17 mouse cellular contexts compared by ENCODE assay signal in genomic region chr7:3675228-3675548, GRCm38 (mm10). TPM values are rescaled to one million over a fixed set of nuclear protein-coding genes. Genes with fewer than 3 reads are reported as not detected.
DNase-seq lines count a peak whose midpoint lies in the region; ATAC-seq and TF ChIP-seq lines count a peak whose summit lies in the region.
"Had no signal": no experiment of that assay in that cellular context is flagged by ENCODE, and none has a peak within 500 bp of the region (broad histone marks: within the 10 kb centered on the region; RNA-seq: fewer than 3 reads in every experiment).

No protein-coding gene starts in this region.

- H3K9ac ChIP-seq in intestine, embryonic 16.5 days (ENCODE audit: low read depth, low read length): 0 out of 2 replicates have a peak overlapping the region, but pooled peaks have one; percentile 30
- H3K9ac ChIP-seq in intestine, postnatal 0 days (ENCODE audit: low read depth, low read length): no peak overlapping the region
- H3K9ac ChIP-seq in midbrain, embryonic 15.5 days: no peak overlapping the region
- H3K9ac ChIP-seq in midbrain, embryonic 13.5 days (replicated peaks): no peak overlapping the region
- no peak overlapping the region for H3K9ac ChIP-seq in hindbrain, postnatal 0 days (replicated peaks; ENCODE audit: low read length)
- H3K9ac ChIP-seq in midbrain, postnatal 0 days (replicated peaks; ENCODE audit: low read length, poor library complexity, severe bottlenecking): no peak overlapping the region
- H3K9ac ChIP-seq: embryonic facial prominence, embryonic 12.5 days; intestine, embryonic 15.5 days; kidney, embryonic 15.5 days; limb, embryonic 15.5 days had no signal

- H3K27me3 ChIP-seq in intestine, embryonic 16.5 days (replicated peaks; ENCODE audit: control insufficient read depth, insufficient read depth, low read length): no peaks in the 10 kb centered on the region
- H3K27me3 ChIP-seq in intestine, postnatal 0 days (replicated peaks; ENCODE audit: control insufficient read depth, insufficient read depth, low read length): no peaks in the 10 kb centered on the region
- no peaks in the 10 kb centered on the region for H3K27me3 ChIP-seq in midbrain, embryonic 15.5 days (replicated peaks)
- no peaks in the 10 kb centered on the region for H3K27me3 ChIP-seq in midbrain, embryonic 13.5 days
- no peaks in the 10 kb centered on the region for H3K27me3 ChIP-seq in hindbrain, postnatal 0 days (ENCODE audit: insufficient read depth, low read length)
- H3K27me3 ChIP-seq in midbrain, postnatal 0 days (ENCODE audit: insufficient read depth, low read length): no peaks in the 10 kb centered on the region
- H3K27me3 ChIP-seq in forebrain, embryonic 10.5 days (ENCODE audit: poor library complexity, severe bottlenecking): no peaks in the 10 kb centered on the region
- H3K27me3 ChIP-seq: CH12.LX; embryonic facial prominence, embryonic 12.5 days; intestine, embryonic 15.5 days; kidney, embryonic 15.5 days; limb, embryonic 15.5 days; Patski had no signal

- H3K27ac ChIP-seq in intestine, embryonic 16.5 days (ENCODE audit: low read length): no peak overlapping the region
- no peak overlapping the region for H3K27ac ChIP-seq in intestine, postnatal 0 days (ENCODE audit: low read depth, low read length)
- H3K27ac ChIP-seq in midbrain, embryonic 15.5 days: no peak overlapping the region
- H3K27ac ChIP-seq in midbrain, embryonic 13.5 days: no peak overlapping the region
- no peak overlapping the region for H3K27ac ChIP-seq in hindbrain, postnatal 0 days
- H3K27ac ChIP-seq in midbrain, postnatal 0 days (ENCODE audit: low read depth, low read length): no peak overlapping the region
- no peak overlapping the region for H3K27ac ChIP-seq in forebrain, embryonic 10.5 days
- H3K27ac ChIP-seq: embryonic facial prominence, embryonic 12.5 days; intestine, embryonic 15.5 days; kidney, embryonic 15.5 days; limb, embryonic 15.5 days had no signal

- no peak for ATAC-seq in intestine, embryonic 16.5 days
- ATAC-seq in intestine, postnatal 0 days: no peak
- peak; percentile 47 for ATAC-seq in midbrain, embryonic 15.5 days (replicated peaks)
- ATAC-seq in midbrain, embryonic 13.5 days: no peak; the same call in 1 of the 2 replicates
- ATAC-seq in hindbrain, postnatal 0 days: 0 out of 2 replicates have a peak, but pooled peaks have one; percentile 10
- peak; percentile 13; the same call in 1 of the 2 replicates for ATAC-seq in midbrain, postnatal 0 days (ENCODE audit: low FRiP score)

- no peak for DNase-seq in hindbrain, postnatal 0 days (ENCODE audit: low spot score)
- DNase-seq in midbrain, postnatal 0 days (ENCODE audit: low spot score): no peak
- no peak for DNase-seq in forebrain, embryonic 10.5 days (ENCODE audit: extremely low spot score, low spot score)
- DNase-seq in adrenal gland, postnatal 36 days: no peak

- no peaks in the 10 kb centered on the region for H3K9me3 ChIP-seq in intestine, embryonic 16.5 days (ENCODE audit: control insufficient read depth, low read length)
- no peaks in the 10 kb centered on the region for H3K9me3 ChIP-seq in intestine, postnatal 0 days (ENCODE audit: control insufficient read depth)
- H3K9me3 ChIP-seq in midbrain, embryonic 15.5 days: no peaks in the 10 kb centered on the region
- no peaks in the 10 kb centered on the region for H3K9me3 ChIP-seq in midbrain, embryonic 13.5 days
- H3K9me3 ChIP-seq in hindbrain, postnatal 0 days (ENCODE audit: low read length): no peaks in the 10 kb centered on the region
- H3K9me3 ChIP-seq in midbrain, postnatal 0 days (ENCODE audit: low read length): no peaks in the 10 kb centered on the region
- no peaks in the 10 kb centered on the region for H3K9me3 ChIP-seq in forebrain, embryonic 10.5 days
- H3K9me3 ChIP-seq: embryonic facial prominence, embryonic 12.5 days; G1E; intestine, embryonic 15.5 days; kidney, embryonic 15.5 days; limb, embryonic 15.5 days had no signal

- no peak overlapping the region for H3K4me2 ChIP-seq in intestine, embryonic 16.5 days (ENCODE audit: low read depth, low read length)
- H3K4me2 ChIP-seq in intestine, postnatal 0 days (replicated peaks; ENCODE audit: low read depth): no peak overlapping the region
- no peak overlapping the region for H3K4me2 ChIP-seq in midbrain, embryonic 15.5 days
- H3K4me2 ChIP-seq in midbrain, embryonic 13.5 days (replicated peaks): no peak overlapping the region
- H3K4me2 ChIP-seq in hindbrain, postnatal 0 days (ENCODE audit: low read depth, low read length): no peak overlapping the region
- H3K4me2 ChIP-seq in midbrain, postnatal 0 days (ENCODE audit: low read depth, low read length, poor library complexity, severe bottlenecking): no peak overlapping the region
- H3K4me2 ChIP-seq: embryonic facial prominence, embryonic 12.5 days; heart, embryonic 11.5 days; kidney, embryonic 15.5 days; limb, embryonic 15.5 days had no signal

- H3K4me1 ChIP-seq in intestine, embryonic 16.5 days (ENCODE audit: control insufficient read depth, insufficient read depth, low read length): peaks cover 4% of the 10 kb centered on the region; the same call in 1 of the 2 replicates
- H3K4me1 ChIP-seq in intestine, postnatal 0 days (replicated peaks; ENCODE audit: control insufficient read depth, insufficient read depth, low read length): no peaks in the 10 kb centered on the region
- no peaks in the 10 kb centered on the region for H3K4me1 ChIP-seq in midbrain, embryonic 15.5 days
- H3K4me1 ChIP-seq in midbrain, embryonic 13.5 days (replicated peaks): no peaks in the 10 kb centered on the region
- H3K4me1 ChIP-seq in hindbrain, postnatal 0 days (ENCODE audit: insufficient read depth, low read length): no peaks in the 10 kb centered on the region
- no peaks in the 10 kb centered on the region for H3K4me1 ChIP-seq in midbrain, postnatal 0 days (ENCODE audit: insufficient read depth, low read length)
- H3K4me1 ChIP-seq in forebrain, embryonic 10.5 days: no peaks in the 10 kb centered on the region
- H3K4me1 ChIP-seq: embryonic facial prominence, embryonic 12.5 days; intestine, embryonic 15.5 days; kidney, embryonic 15.5 days; limb, embryonic 15.5 days had no signal

- H3K36me3 ChIP-seq in intestine, embryonic 16.5 days (ENCODE audit: control insufficient read depth, insufficient read depth, low read length): 0 out of 2 replicates have a peak, but pooled peaks cover 2% of the 10 kb centered on the region
- H3K36me3 ChIP-seq in intestine, postnatal 0 days (ENCODE audit: control insufficient read depth, insufficient read depth): peaks cover 14% of the 10 kb centered on the region; the same call in 1 of the 2 replicates
- peaks cover 11% of the 10 kb centered on the region; the same call in 1 of the 2 replicates for H3K36me3 ChIP-seq in midbrain, embryonic 15.5 days (replicated peaks)
- H3K36me3 ChIP-seq in midbrain, embryonic 13.5 days: peaks cover 6% of the 10 kb centered on the region
- peaks cover 7% of the 10 kb centered on the region; the same call in 1 of the 2 replicates for H3K36me3 ChIP-seq in hindbrain, postnatal 0 days (ENCODE audit: insufficient read depth, low read length)
- H3K36me3 ChIP-seq in midbrain, postnatal 0 days (ENCODE audit: insufficient read depth, low read length): peaks cover 8% of the 10 kb centered on the region; the same call in 1 of the 2 replicates
- peaks cover 12% of the 10 kb centered on the region; the same call in 1 of the 2 replicates for H3K36me3 ChIP-seq in forebrain, embryonic 10.5 days (replicated peaks)

- no peak for TF ChIP-seq CTCF in intestine, postnatal 0 days (IDR thresholded peaks at IDR 0.05; ENCODE audit: low read depth)
- TF ChIP-seq CTCF in hindbrain, postnatal 0 days (IDR thresholded peaks at IDR 0.05; ENCODE audit: low read depth): no peak
- no peak for TF ChIP-seq CTCF in midbrain, postnatal 0 days (IDR thresholded peaks at IDR 0.05)

- no peak overlapping the region for H3K4me3 ChIP-seq in intestine, embryonic 16.5 days (ENCODE audit: low read length)
- no peak overlapping the region for H3K4me3 ChIP-seq in intestine, postnatal 0 days (ENCODE audit: low read depth, low read length)
- H3K4me3 ChIP-seq in midbrain, embryonic 15.5 days: no peak overlapping the region
- H3K4me3 ChIP-seq in midbrain, embryonic 13.5 days (replicated peaks): no peak overlapping the region
- no peak overlapping the region for H3K4me3 ChIP-seq in hindbrain, postnatal 0 days (ENCODE audit: low read length)
- no peak overlapping the region for H3K4me3 ChIP-seq in midbrain, postnatal 0 days (ENCODE audit: low read depth, low read length)
- no peak overlapping the region for H3K4me3 ChIP-seq in forebrain, embryonic 10.5 days
- H3K4me3 ChIP-seq: embryonic facial prominence, embryonic 12.5 days; intestine, embryonic 15.5 days; kidney, embryonic 15.5 days; limb, embryonic 15.5 days; myocyte had no signal

- 75% methylated on average over 3 of the region's 3 CpGs for WGBS in intestine, embryonic 16.5 days
- 79% methylated on average over 3 of the region's 3 CpGs for WGBS in intestine, postnatal 0 days
- WGBS in midbrain, embryonic 15.5 days: 82% methylated on average over 3 of the region's 3 CpGs
- WGBS in midbrain, embryonic 13.5 days: 89% methylated on average over 3 of the region's 3 CpGs
- WGBS in hindbrain, postnatal 0 days: 81% methylated on average over 3 of the region's 3 CpGs
- 78% methylated on average over 3 of the region's 3 CpGs for WGBS in midbrain, postnatal 0 days
- 83% methylated on average over 3 of the region's 3 CpGs for WGBS in forebrain, embryonic 10.5 days

RNA-seq across cellular contexts. Expression of gene Tmc4, which starts 2.2 kb away (rescaled TPM):
- 104 and 110 TPM in 2 replicates for polyA plus RNA-seq in intestine, embryonic 16.5 days (2015; fragmentation: Nextera tagmentation; extraction: Ambion mirVana)
- 100 TPM in 2 replicates for polyA plus RNA-seq in intestine, postnatal 0 days (2015; fragmentation: Nextera tagmentation; extraction: Ambion mirVana)
- polyA plus RNA-seq in midbrain, embryonic 15.5 days (2015; fragmentation: Nextera tagmentation; extraction: Ambion mirVana): 6.2 and 6.7 TPM in 2 replicates
- polyA plus RNA-seq in midbrain, embryonic 13.5 days (2015; fragmentation: Nextera tagmentation; extraction: Ambion mirVana): 4.0 and 4.3 TPM in 2 replicates
- total RNA-seq in hindbrain, postnatal 0 days (2014; rRNA removed): 3.5 and 4.2 TPM in 2 replicates
- 3.5 and 4.4 TPM in 2 replicates for polyA plus RNA-seq in hindbrain, postnatal 0 days (2015; fragmentation: Nextera tagmentation; extraction: Ambion mirVana)
- total RNA-seq in midbrain, postnatal 0 days (2014; rRNA removed): 4.0 and 8.2 TPM in 2 replicates
- polyA plus RNA-seq in midbrain, postnatal 0 days (2015; fragmentation: Nextera tagmentation; extraction: Ambion mirVana): 3.7 and 4.2 TPM in 2 replicates
- 3.3 and 4.1 TPM in 2 replicates for polyA plus RNA-seq in forebrain, embryonic 10.5 days (2016; fragmentation: Nextera tagmentation; extraction: Ambion mirVana)
- total RNA-seq in adrenal gland, postnatal 36 days (2021): 10 to 100 TPM in 1 of 2 experiments, 1 to 10 TPM in 1; 8.7 to 11.6 TPM

RNA-seq across cellular contexts. Expression of gene Leng1, which starts 9.5 kb away (rescaled TPM):
- polyA plus RNA-seq in intestine, embryonic 16.5 days (2015; fragmentation: Nextera tagmentation; extraction: Ambion mirVana): 16.8 and 17.3 TPM in 2 replicates
- 10.1 and 11.2 TPM in 2 replicates for polyA plus RNA-seq in intestine, postnatal 0 days (2015; fragmentation: Nextera tagmentation; extraction: Ambion mirVana)
- polyA plus RNA-seq in midbrain, embryonic 15.5 days (2015; fragmentation: Nextera tagmentation; extraction: Ambion mirVana): 13.7 and 15.6 TPM in 2 replicates
- polyA plus RNA-seq in midbrain, embryonic 13.5 days (2015; fragmentation: Nextera tagmentation; extraction: Ambion mirVana): 16.5 and 16.8 TPM in 2 replicates
- 2.2 and 3.6 TPM in 2 replicates for total RNA-seq in hindbrain, postnatal 0 days (2014; rRNA removed)
- polyA plus RNA-seq in hindbrain, postnatal 0 days (2015; fragmentation: Nextera tagmentation; extraction: Ambion mirVana): 10.9 and 13.2 TPM in 2 replicates
- 5.2 and 7.2 TPM in 2 replicates for total RNA-seq in midbrain, postnatal 0 days (2014; rRNA removed)
- polyA plus RNA-seq in midbrain, postnatal 0 days (2015; fragmentation: Nextera tagmentation; extraction: Ambion mirVana): 11.2 and 12.1 TPM in 2 replicates
- polyA plus RNA-seq in forebrain, embryonic 10.5 days (2016; fragmentation: Nextera tagmentation; extraction: Ambion mirVana): 14.6 and 15.4 TPM in 2 replicates
- 10 to 100 TPM; 14.0 to 15.0 TPM for total RNA-seq in adrenal gland, postnatal 36 days (2021)

RNA-seq across cellular contexts. Expression of gene Tsen34, which starts 17.5 kb away (rescaled TPM):
- 191 and 208 TPM in 2 replicates for polyA plus RNA-seq in intestine, embryonic 16.5 days (2015; fragmentation: Nextera tagmentation; extraction: Ambion mirVana)
- 123 and 129 TPM in 2 replicates for polyA plus RNA-seq in intestine, postnatal 0 days (2015; fragmentation: Nextera tagmentation; extraction: Ambion mirVana)
- polyA plus RNA-seq in midbrain, embryonic 15.5 days (2015; fragmentation: Nextera tagmentation; extraction: Ambion mirVana): 301 and 329 TPM in 2 replicates
- polyA plus RNA-seq in midbrain, embryonic 13.5 days (2015; fragmentation: Nextera tagmentation; extraction: Ambion mirVana): 205 and 225 TPM in 2 replicates
- total RNA-seq in hindbrain, postnatal 0 days (2014; rRNA removed): 408 and 417 TPM in 2 replicates
- 254 and 255 TPM in 2 replicates for polyA plus RNA-seq in hindbrain, postnatal 0 days (2015; fragmentation: Nextera tagmentation; extraction: Ambion mirVana)
- total RNA-seq in midbrain, postnatal 0 days (2014; rRNA removed): 329 and 396 TPM in 2 replicates
- 260 and 263 TPM in 2 replicates for polyA plus RNA-seq in midbrain, postnatal 0 days (2015; fragmentation: Nextera tagmentation; extraction: Ambion mirVana)
- polyA plus RNA-seq in forebrain, embryonic 10.5 days (2016; fragmentation: Nextera tagmentation; extraction: Ambion mirVana): 286 and 298 TPM in 2 replicates
- total RNA-seq in adrenal gland, postnatal 36 days (2021): 100 to 1,000 TPM in 1 of 2 experiments, 10 to 100 TPM in 1; 99.5 to 113 TPM

RNA-seq across cellular contexts. Expression of gene Mboat7, which starts 18.1 kb away (rescaled TPM):
- polyA plus RNA-seq in intestine, embryonic 16.5 days (2015; fragmentation: Nextera tagmentation; extraction: Ambion mirVana): 54.8 and 60.7 TPM in 2 replicates
- 28.4 and 29.6 TPM in 2 replicates for polyA plus RNA-seq in intestine, postnatal 0 days (2015; fragmentation: Nextera tagmentation; extraction: Ambion mirVana)
- 103 and 110 TPM in 2 replicates for polyA plus RNA-seq in midbrain, embryonic 15.5 days (2015; fragmentation: Nextera tagmentation; extraction: Ambion mirVana)
- 53.4 and 54.5 TPM in 2 replicates for polyA plus RNA-seq in midbrain, embryonic 13.5 days (2015; fragmentation: Nextera tagmentation; extraction: Ambion mirVana)
- total RNA-seq in hindbrain, postnatal 0 days (2014; rRNA removed): 212 and 229 TPM in 2 replicates
- 117 and 119 TPM in 2 replicates for polyA plus RNA-seq in hindbrain, postnatal 0 days (2015; fragmentation: Nextera tagmentation; extraction: Ambion mirVana)
- 219 and 252 TPM in 2 replicates for total RNA-seq in midbrain, postnatal 0 days (2014; rRNA removed)
- 134 and 141 TPM in 2 replicates for polyA plus RNA-seq in midbrain, postnatal 0 days (2015; fragmentation: Nextera tagmentation; extraction: Ambion mirVana)
- polyA plus RNA-seq in forebrain, embryonic 10.5 days (2016; fragmentation: Nextera tagmentation; extraction: Ambion mirVana): 37.5 and 40.9 TPM in 2 replicates
- total RNA-seq in adrenal gland, postnatal 36 days (2021): 10 to 100 TPM; 62.4 to 66.6 TPM

RNA-seq across cellular contexts. Expression of gene Rps9, which starts 28.6 kb away (rescaled TPM):
- 1,268 and 1,365 TPM in 2 replicates for polyA plus RNA-seq in intestine, embryonic 16.5 days (2015; fragmentation: Nextera tagmentation; extraction: Ambion mirVana)
- 791 and 834 TPM in 2 replicates for polyA plus RNA-seq in intestine, postnatal 0 days (2015; fragmentation: Nextera tagmentation; extraction: Ambion mirVana)
- polyA plus RNA-seq in midbrain, embryonic 15.5 days (2015; fragmentation: Nextera tagmentation; extraction: Ambion mirVana): 701 and 709 TPM in 2 replicates
- polyA plus RNA-seq in midbrain, embryonic 13.5 days (2015; fragmentation: Nextera tagmentation; extraction: Ambion mirVana): 994 and 1,009 TPM in 2 replicates
- 545 and 569 TPM in 2 replicates for total RNA-seq in hindbrain, postnatal 0 days (2014; rRNA removed)
- 743 and 752 TPM in 2 replicates for polyA plus RNA-seq in hindbrain, postnatal 0 days (2015; fragmentation: Nextera tagmentation; extraction: Ambion mirVana)
- total RNA-seq in midbrain, postnatal 0 days (2014; rRNA removed): 733 and 742 TPM in 2 replicates
- polyA plus RNA-seq in midbrain, postnatal 0 days (2015; fragmentation: Nextera tagmentation; extraction: Ambion mirVana): 638 and 663 TPM in 2 replicates
- polyA plus RNA-seq in forebrain, embryonic 10.5 days (2016; fragmentation: Nextera tagmentation; extraction: Ambion mirVana): 1,434 and 1,436 TPM in 2 replicates
- total RNA-seq in adrenal gland, postnatal 36 days (2021): 1,000 to 10,000 TPM; 1,002 to 1,021 TPM

Comparison
In these comparisons a context has a peak if more than half of its experiments do, and no peak if none do; other contexts are left out.
1. ATAC-seq: peak in midbrain, embryonic 15.5 days (single experiment), hindbrain, postnatal 0 days (single experiment) and midbrain, postnatal 0 days (single experiment); none in intestine, embryonic 16.5 days (single experiment), intestine, postnatal 0 days (single experiment) and midbrain, embryonic 13.5 days (single experiment).
2. RNA of gene Tmc4, which starts 2.2 kb away (polyA plus RNA-seq): 104 to 110 TPM in intestine, embryonic 16.5 days and 100 TPM in intestine, postnatal 0 days; 6.2 to 6.7 TPM in midbrain, embryonic 15.5 days, 3.7 to 4.2 TPM in midbrain, postnatal 0 days, 3.3 to 4.1 TPM in forebrain, embryonic 10.5 days, 4.0 to 4.3 TPM in midbrain, embryonic 13.5 days and 3.5 to 4.4 TPM in hindbrain, postnatal 0 days; every median in the first group is over 10 times any median in the second.